Mouse (Mus musculus) gastrocnemius, adult 2 months (tissue): Measurements from ENCODE around the gene Gm10647. TPM values are rescaled to one million over a fixed set of nuclear protein-coding genes. Genes with fewer than 3 reads are reported as not detected.
"Not testable (repeated sequence)": the region's sequence is repeated elsewhere in the genome, so short reads cannot be mapped to it uniquely, and the experiment has no call there.

Experiments used
- DNase-seq: peaks from one replicate; pipeline ENCODE4 v3.0.0; 2022
- H3K27ac ChIP-seq: fragments of 200-600 bp; 2 replicates; pipeline ENCODE4 v1.8.1; 2022; ENCODE audit warnings: mild to moderate bottlenecking
- H3K4me3 ChIP-seq: fragments of 200-600 bp; 2 replicates; pipeline ENCODE4 v1.8.1; 2022; ENCODE audit warnings: mild to moderate bottlenecking, moderate library complexity
- CTCF ChIP-seq: fragments of 200-600 bp; IDR thresholded peaks from 2 replicates; pipeline ENCODE4 v1.8.1; 2022; ENCODE audit warnings: antibody characterized with exemption, mild to moderate bottlenecking, moderate library complexity
- intact Hi-C: fragments of 180-260 bp; cut with DNase I; formaldehyde crosslinking; loops from one replicate; pipeline ENCODE4 v1.15.1; 2025
- total RNA-seq, 2 experiments: library from RNA; stranded (reverse); gene quantifications; 2 replicates each; pipeline ENCODE4 v1.2.3; 2021

The Gm10647 gene
- total RNA-seq, 2 experiments from 2014 or later = not detected

DNA sequence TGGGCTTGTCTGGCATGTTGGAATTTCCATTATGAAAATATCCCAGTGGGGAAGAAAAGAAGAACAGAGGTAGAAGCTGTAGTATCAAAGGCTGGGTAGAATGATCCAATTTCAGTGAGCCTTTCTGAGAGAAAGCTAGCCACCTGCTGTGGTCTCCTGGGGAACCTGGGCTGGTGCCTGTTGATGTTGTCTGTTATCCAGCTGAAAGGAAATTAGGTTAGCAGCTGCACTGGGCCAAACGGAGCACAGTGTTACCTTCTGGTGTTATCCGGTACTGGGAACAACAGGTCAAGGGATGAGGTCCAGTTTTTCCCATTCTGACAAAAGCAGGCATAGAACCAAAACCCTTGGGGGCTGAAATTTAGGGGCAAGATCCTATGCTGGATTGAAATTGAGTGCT is 16.6 kb downstream of the Gm10647 start:
- DNase-seq = no peak
- no peak overlapping the region for H3K4me3 ChIP-seq
- TF ChIP-seq CTCF = no peak
- H3K27ac ChIP-seq = no peak overlapping the region
- intact Hi-C loops = no loop called here

DNA sequence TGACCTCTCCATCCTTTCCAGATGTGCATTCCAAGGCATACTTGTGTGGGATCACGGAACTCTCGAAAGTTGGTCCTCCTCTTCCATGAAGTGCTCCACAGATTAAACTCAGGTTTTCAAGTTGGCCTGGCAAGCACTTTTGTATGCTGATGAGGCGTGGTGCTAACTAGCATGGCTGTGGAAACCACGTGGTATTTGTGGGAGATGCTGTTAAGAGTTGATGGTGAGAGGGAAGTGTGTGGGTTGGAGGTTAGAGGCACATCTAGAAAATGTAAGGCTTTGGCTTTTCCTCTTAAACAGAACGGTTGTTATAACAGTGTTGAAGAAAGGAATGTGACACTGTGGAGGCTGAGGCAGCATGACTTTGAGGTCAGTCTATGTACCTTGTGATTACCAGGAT is 24.2 kb downstream of the Gm10647 start:
- intact Hi-C loops = loop anchor here (10.0 kb wide), 1 partner anchor 676 kb away; no protein-coding TSS in a partner anchor
- Histone ChIP-seq H3K4me3 (no peak overlapping the region), H3K27ac (no peak overlapping the region)
- DNase-seq = no peak
- no peak for TF ChIP-seq CTCF

DNA sequence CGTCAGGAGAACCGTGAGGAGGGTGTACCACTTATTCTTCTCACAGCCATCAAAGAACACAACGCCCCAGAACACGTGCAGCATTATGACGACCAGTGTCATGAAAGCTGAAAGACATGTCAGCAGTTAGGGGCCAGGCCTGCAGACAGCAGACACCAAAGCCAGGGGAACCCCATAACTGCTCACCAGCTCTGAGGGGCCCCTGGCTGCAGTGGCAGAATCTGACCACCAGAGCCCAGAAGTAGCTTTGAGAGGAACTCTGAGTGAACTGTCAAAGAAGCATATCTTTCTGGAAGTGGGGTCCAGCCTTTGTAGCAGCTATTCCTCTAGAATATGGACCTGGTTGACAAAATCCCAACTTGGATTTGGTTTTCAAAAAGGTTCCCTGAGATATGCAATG is 25.4 kb downstream of the Gm10647 start:
- H3K27ac ChIP-seq, H3K4me3 ChIP-seq, DNase-seq: not testable (repeated sequence)
- intact Hi-C loops = loop anchor here (10.0 kb wide), 1 partner anchor 677 kb away; no protein-coding TSS in a partner anchor

DNA sequence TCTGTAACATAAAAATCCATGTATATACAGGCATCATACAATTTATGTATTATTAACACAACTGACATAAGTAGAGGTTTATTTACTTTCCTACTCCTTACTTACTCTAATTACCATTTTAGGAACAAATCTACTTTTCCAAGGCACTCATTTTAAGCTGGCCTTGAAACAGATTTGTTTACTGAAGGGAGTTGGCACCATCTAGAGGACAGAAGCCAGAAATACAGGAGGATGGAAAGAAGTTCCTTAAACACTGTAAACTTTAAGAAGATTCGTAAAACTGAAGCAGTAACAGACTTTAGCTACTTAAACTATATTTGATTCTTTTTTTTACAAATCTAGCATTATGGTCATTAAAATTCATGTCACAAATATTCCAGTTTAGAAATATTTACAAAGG is 29.2 kb downstream of the Gm10647 start:
- no peak overlapping the region for H3K27ac ChIP-seq
- DNase-seq = no peak
- intact Hi-C loops = loop anchor here (5.0 to 10.0 kb wide), 3 partner anchors 179 to 681 kb away; no protein-coding TSS in a partner anchor
- H3K4me3 ChIP-seq = no peak overlapping the region
- TF ChIP-seq CTCF = peak; percentile 79

DNA sequence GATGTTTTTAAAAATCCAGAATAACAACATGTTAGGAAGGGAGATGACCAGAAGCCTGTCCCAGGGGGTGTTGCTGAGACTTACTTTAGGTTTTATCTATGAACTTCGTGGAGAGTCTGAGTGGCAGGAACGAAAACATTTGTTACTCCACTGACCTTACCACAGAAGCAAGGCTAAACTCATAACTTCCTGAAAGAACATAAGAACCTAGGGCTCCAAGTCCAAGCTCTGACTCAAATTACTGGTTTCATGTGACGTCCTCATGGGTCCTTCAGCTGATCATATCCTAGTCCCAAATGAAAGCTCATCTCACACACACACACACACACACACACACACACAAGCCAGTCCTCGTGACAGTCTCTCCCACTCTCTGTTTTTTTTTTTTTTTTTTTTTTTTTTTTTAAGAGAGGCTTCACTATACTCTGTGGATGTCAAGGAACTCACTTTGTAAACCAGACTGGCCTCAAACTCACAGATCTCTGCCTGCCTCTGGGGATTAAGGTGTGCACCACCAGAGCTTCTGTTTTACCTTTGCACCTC is 35.6 kb downstream of the Gm10647 start:
- DNase-seq = no peak
- Histone ChIP-seq H3K4me3 (no peak overlapping the region), H3K27ac (no peak overlapping the region)
- intact Hi-C loops = loop anchor here (5.0 kb wide), 1 partner anchor 320 kb away; the partner anchor contains the start of gene Fbxl22
- TF ChIP-seq CTCF = no peak

DNA sequence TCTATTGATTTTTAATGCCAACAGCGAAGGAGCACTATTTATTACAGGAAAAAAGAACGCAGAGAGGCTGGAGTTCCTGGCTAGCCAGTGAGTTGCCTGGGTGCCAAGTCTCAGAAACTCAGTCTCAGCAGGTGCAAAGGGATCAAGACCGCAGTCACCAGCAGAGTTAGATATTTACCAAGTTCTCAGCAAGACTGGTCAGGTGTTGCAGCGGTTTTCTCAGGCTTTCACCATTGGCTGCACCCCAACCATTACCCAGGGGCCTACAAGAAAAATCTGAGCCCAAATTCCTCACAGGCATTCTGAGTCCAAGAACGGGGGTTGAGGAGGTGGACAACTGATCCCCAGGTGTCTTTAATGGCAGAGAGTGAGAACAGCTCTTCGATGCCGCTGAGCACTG is 37.0 kb downstream of the Gm10647 start:
- DNase-seq = peak; percentile 33
- H3K4me3 ChIP-seq = peak overlapping the region; percentile 91
- H3K27ac ChIP-seq = peak overlapping the region; percentile 73
- intact Hi-C loops = loop anchor here (5.0 kb wide), 1 partner anchor 322 kb away; the partner anchor contains the start of gene Fbxl22
- no peak; the same call in 1 of the 2 replicates for TF ChIP-seq CTCF

DNA sequence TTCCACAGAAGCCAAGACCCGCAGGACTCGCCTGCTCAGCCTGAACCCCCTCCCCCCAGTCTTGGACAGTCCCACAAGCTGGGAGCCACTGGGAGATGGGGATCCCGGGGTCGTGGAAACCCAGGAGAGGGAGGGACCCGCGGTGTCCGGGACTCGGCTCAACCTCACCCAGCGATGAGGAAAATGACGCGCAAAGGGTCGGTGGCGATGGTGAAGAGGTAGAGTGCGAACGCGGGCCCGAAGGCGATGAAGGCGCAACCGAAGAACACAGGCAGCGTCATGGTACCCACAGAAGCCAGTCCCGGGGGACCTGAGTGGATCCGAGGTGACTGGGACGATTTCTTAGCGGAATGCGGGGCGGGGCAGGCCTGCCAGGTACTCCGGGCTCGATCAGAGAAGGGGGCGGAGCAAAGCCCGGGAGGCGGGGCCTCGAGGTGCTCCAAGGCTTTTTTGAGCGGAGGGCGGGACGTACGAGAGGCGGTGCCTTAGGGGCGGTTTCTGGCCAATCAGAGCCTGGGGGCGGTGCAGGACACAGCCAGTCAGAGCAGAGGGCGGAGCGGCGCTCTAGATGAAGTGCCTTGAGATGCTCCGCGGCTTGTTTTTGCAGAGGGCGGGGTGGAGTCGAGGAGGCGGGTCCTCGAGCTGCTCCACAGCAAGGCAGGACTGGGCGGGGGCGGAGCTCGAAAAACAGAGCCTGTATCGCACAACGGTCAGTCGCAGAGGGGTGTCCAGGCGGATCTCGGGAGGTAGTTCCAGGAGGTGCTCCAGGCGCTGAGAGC is 37.7 kb downstream of the Gm10647 start, which contains the start of gene Aph1c:
Gene Aph1c (minus strand): TSS at position 409 of the 779 bp plus-strand sequence.
- intact Hi-C loops = loop anchor here (5.0 kb wide), 4 partner anchors 83 to 322 kb away; partner anchors contain the start of genes Fbxl22, Lactb and Rab8b

DNA sequence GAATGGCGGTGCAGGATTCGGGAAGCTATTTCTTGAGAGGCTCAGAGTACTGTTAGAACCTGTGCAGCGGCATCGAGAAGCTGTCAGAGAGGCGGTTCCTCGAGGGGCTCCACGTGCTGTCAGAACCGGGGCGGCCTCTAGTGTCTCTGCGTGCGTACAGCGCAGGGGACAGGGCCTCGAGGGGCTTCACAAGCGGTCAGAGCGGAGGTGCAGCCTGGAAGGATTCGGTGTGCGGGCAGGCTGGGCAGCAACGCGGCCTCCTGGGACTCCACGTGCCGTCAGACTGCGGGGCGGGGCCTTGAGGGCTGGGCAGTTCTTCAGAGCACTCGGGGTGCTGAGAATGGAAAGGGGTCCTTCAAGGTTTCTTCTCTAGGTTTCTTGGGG is 38.2 kb downstream of the Gm10647 start:
- H3K4me3 ChIP-seq = peak overlapping the region; percentile 91
- intact Hi-C loops = loop anchor here (5.0 kb wide), 3 partner anchors 82 to 142 kb away; partner anchors contain the start of genes Lactb and Rab8b
- TF ChIP-seq CTCF = 0 out of 2 replicates have a peak, but pooled peaks have one; percentile 11
- H3K27ac ChIP-seq = peak overlapping the region; percentile 87
- peak; percentile 69 for DNase-seq

More for the DNA sequence above, 37.7 kb downstream of the Gm10647 start, which contains the start of gene Aph1c:
- no peak for TF ChIP-seq CTCF
- H3K4me3 ChIP-seq = peak within 1 kb of the TSS; percentile 91
- H3K27ac ChIP-seq = peak within 1 kb of the TSS; percentile 87
- DNase-seq = peak; percentile 99

DNA sequence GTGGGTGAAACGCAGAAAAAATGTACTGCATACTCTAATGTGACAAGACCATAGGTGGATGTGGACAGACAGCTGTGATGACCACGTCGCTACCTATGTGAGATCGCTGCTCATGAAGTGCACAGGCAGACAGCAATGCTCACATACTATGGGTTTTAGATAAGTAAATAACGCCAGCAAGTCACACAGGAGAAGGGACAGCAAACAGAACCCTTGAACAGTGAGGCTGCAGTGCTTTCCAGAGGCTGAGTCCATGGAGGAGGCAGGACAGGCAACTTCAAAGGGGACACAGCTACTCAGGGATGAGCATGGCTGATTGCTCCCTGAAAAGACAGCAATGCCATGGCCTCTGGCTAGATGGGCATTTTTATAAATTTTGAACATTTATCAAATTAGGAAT is 50.0 kb downstream of the Gm10647 start:
- no peak overlapping the region for H3K4me3 ChIP-seq
- DNase-seq = no peak
- intact Hi-C loops = no loop called here
- TF ChIP-seq CTCF = no peak
- H3K27ac ChIP-seq = no peak overlapping the region

Other genes starting within 250 kb of the Gm10647 start
- gene Usp3, start 203.9 kb upstream of the Gm10647 start, total RNA-seq = 10 to 100 TPM; 15.0 to 17.1 TPM
- gene Car12, start 83.4 kb upstream of the Gm10647 start, total RNA-seq = under 1 TPM; 0.10 to 0.14 TPM
- 1 to 10 TPM; 1.1 to 2.0 TPM for gene Aph1b, start 1.5 kb upstream of the Gm10647 start, total RNA-seq
- gene Aph1c, start 37.7 kb downstream of the Gm10647 start, total RNA-seq = under 1 TPM; 0.31 to 0.51 TPM
- 1 to 10 TPM; 5.9 to 9.7 TPM for gene Rab8b, start 122.6 kb downstream of the Gm10647 start, total RNA-seq
- gene Rps27l, start 149.0 kb downstream of the Gm10647 start, total RNA-seq = 100 to 1,000 TPM; 191 to 213 TPM
- gene Lactb, start 178.4 kb downstream of the Gm10647 start, total RNA-seq = 10 to 100 TPM; 17.7 to 22.3 TPM